Mouse (Mus musculus): ENCODE measurements around the gene Pex14. TPM values are rescaled to one million over a fixed set of nuclear protein-coding genes. Genes with fewer than 3 reads are reported as not detected.

Gene Pex14
- total RNA-seq, 2 experiments from 2014 or later = 32.2 to 33.2 TPM

DNA sequence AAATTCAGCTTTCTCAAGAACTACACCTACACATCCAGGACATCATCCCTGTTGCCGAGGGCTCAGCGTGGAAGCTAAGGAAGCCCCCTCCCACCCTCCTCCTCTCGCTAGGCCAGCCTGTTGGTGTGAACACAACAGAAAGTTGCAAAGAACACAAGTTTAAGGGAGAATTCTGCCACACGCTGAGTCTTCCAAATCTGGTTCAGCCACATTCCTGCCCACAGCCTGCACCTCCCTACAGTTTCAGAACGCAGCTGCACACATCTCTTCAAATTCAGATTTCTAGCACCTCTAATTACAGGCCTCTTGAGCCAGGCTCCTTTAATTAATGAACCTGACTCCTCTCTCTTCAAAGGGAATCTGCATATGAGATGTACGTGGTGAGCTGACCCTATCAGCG, 41.4 kb downstream of the Pex14 start:
- no peak for DNase-seq (ENCODE audit: low spot score in 2 of 2)

DNA sequence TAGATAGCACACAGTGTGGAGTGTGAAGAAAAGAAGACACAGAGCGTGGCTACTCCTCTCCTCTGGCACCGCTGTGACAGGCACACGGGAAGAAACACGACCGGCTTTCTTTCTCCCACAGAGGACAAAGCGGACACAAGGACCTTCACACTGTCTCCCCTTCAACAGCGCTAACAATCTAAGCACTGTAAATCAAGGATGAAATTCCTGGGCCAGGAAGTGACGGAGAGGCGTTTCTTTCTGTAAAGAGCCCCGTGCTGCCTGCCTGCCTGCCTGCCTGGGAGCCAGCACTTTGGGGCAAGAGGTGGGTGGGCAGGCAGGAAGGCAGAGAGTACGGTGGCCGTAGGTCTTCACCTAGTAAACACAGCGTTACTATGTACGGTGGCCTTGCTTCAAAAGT, 42.2 kb downstream of the Pex14 start:
- no peak for DNase-seq (ENCODE audit: low spot score in 2 of 2)

DNA sequence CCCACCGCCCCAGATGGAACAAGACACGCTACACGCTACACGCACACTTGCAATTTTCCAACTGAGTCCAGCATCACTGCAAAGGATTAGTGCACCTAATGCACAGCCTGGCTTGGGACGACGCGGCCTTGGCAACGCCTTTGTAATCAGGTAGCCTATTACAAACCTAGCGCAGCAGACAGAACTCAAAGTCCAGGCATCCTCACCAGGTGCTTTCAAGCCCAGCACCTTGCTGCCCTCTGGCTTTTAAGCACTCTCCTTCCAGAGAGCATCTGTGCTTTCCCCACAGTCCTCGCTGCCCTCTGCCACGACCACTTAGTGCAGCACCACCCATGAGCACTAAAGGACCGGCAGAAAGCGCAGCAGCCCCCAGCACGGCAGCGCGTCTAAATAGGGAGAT, 42.7 kb downstream of the Pex14 start:
- DNase-seq (ENCODE audit: low spot score in 2 of 2) = no peak

DNA sequence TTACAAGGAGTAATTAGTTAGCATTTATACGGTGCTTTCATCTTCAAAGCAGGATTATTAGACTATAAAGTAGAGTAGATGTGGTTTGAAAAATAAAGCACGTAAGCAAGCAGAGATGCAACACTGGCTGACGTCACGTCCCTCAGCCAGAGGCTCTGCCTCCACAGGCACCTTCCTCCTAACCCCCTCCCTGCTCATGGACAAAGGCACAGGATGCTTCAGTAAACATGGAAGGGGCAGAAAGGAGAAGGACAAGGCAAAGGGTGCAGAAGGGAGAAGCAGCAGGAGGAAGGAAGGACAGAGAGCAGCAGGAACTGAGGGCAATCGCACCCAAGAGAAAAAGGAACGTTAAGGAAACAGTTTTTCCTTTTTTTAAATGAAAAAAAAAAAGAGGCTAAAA, 43.8 kb downstream of the Pex14 start:
- DNase-seq (ENCODE audit: low spot score in 2 of 2) = no peak

DNA sequence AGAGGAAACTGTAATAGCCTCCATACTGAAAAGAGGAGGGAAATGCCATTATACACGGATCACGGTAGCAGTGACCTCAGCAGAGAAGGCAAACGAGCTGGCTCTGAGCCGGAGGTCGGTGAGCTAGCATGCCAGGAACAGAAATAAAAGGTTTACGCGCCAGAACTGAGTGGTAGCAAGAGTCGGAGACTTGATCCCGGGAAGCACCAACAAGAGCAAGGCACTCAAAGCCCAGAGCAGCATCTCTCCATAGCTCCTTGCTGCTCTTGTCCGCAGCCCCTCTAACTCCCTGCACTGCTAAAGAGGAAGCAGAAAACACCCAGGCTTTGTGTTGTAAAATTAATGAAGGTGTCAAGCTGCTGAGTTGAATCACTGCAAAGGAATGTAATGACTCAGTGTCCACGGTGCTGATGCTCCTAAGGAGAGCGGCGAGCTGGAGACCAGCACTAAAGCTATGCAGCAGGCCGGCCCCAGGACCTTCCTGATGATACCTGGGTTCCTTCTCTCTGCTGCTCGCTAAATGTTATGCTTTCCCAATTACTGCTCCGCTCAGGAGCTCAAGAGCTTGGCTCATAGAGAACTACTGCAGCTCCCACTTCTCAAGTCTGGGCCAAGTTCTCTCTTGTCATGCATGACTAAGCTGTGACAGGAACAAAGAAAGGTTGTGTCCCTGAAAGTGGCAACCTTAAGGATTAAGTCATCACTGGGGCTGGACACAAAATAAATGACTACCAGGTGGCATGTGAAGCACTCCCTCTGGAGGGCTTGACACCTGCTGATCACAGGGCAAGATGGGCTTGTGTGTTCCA, 50.1 kb downstream of the Pex14 start:
- no peak for DNase-seq (ENCODE audit: low spot score in 2 of 2)

DNA sequence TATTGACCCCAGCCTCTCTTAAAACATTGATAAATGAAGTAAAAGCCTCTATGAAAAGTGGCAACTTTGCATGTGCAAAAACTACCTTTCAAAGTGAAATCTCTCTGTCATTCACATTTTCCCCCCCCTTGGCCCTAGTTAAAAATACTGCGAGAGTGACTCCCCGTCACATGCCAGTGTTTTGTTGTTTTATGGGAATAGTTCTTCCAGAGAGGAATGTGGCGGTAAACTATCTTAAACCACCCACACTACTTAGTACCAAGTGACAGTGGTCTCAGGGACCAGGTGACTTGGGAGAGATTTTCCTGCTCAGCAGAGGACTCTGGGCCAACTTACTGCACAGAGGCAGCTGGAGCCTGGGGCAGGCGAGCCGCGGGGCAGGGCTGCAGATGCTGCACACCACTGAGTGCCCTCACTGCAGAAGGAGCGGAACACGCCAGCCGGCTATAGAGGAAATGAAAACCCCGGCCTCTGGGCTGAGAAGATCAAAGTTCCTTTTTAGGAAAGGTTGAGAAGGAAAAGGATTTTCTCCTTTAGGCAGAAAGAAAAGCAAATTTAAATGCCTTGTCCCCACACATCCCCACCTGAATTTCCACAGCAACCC, 50.9 kb downstream of the Pex14 start:
- no peak for DNase-seq (ENCODE audit: low spot score in 2 of 2)

DNA sequence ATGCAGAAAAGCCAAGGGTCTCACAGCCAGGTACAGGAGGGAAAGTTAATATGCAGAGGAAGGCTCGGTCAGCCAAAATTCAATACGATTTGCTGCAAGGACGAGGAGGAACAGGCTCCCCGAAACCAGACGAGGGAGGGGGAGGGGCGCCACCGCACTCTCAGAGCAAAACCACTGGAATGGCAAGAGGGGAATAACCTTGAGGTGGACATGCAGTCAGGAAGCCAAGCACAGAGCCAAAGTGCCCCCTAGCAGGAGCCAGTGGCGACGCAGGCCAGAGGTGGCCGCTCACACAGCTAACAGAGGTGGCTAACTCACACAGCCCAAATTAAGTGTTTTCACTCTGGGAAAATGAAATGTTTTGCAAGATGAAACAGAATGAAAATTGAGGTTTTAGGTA, 52.3 kb downstream of the Pex14 start:
- DNase-seq (ENCODE audit: low spot score in 2 of 2) = peak in 1 of 2 experiments; percentile 45

DNA sequence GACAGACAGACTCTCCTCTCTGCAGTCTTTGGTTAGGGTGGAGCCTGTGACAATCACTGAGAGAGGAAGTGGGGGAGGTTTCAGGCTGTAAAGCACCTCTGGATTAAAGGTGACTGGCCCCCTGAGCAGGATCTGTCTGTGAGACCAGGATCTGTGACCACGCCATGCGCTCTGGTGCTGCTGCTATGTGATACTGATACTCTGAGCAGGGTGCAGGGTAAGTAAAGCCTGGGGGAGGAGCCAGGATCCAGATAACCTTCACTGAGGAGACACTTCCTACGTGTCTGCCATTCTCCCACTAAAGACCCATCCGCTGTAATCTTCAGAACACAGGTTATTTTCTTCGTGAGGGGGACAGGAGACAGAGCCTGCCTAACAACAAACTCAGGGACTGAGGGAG, 53.8 kb downstream of the Pex14 start:
- DNase-seq (ENCODE audit: low spot score in 2 of 2) = no peak

DNA sequence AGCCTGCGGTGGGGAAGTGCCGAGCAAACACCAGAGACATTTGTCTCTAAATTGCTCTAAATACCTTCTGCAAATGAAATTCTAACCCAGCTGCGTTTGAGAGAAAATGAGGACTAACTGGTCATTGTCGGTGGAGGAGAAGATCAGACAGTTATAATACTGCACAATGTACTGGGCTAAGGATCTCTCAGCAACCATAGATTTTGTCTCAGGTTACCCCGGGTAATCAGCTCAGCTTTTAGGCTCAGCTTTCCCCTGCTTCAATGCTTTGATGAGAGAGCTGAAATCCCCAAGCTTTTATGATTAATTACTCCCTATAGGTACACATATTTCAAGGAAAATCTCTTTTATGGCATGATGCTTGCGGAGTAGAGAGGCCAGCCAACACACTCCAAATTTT, 59.4 kb downstream of the Pex14 start:
- DNase-seq (ENCODE audit: low spot score in 2 of 2) = no peak

DNA sequence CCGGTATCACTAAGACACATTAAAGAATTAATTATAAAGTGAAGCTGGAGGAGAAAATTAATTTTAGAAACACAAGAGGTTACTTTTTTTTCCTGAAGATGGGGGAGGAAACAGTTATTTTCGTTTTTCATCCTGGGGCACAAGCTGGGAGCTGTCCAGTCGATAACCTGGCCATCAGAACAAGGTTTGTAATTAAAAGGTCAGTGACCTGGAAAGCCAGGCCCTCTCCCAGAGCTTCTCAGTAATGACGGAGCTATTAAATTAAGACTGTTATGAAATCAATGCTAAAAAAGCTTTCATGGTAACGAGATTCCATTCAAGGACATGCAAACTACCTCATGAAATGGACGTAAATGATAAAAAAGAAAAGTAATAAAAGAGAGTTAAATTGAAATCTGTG, 62.0 kb downstream of the Pex14 start:
- no peak for DNase-seq (ENCODE audit: low spot score in 2 of 2)

DNA sequence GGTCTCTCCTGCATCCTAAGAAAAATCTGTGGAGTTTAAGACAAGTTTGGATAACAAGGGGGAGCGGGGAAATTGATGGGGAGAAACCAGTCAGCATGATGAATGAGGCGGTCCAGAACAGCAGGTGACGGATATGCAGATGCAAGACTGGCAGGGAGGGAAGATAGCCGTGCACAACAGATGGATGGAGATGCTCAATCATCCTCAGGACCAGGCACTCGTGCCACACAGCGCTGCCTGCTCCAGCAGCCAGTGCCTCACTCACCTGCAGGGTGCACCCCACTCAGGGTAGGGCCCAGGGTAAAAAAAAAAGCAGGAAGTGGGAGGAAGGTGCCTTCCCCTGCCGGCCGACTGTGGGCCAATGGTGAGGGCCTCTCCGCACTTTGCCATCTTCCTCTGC, 63.1 kb downstream of the Pex14 start:
- no peak for DNase-seq (ENCODE audit: low spot score in 2 of 2)

DNA sequence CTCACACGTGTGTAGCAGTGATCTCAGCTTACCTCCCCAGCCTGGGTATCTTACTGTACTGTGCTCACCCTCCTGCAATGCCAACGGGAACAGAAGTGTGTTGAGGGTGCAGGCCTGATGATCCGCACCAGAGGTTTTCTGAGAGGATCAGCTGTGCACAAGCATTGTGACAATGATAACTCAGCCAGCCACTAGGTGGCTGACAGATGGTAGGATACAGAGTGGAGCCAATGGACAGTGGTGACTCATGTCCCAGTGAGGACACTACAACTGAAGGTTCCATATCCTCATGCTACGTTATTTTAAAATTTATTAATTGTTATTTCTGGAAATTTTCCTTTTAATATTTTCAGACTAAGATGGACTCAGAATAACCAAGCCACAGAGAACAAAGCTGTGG, 68.2 kb downstream of the Pex14 start:
- no peak for DNase-seq (ENCODE audit: low spot score in 2 of 2)

DNA sequence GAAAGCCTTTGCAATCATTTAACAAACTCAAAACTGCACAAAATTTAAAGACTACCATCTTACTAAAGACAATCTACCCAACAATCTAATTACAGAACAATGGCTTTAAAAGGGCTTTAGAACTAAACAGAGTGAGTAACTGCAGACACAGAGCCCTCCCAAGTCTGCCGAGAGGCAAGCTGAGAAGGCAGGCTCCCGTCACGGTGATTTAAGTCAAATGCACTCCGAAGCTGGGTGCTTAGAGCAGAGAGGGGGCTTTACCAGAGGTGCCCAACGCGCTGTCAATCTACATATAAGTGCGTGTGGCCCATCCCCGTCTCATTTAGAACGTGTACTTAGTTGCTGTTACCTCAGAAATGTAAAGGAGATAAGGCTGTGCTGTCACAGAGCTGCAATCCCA, 72.1 kb downstream of the Pex14 start:
- no peak for DNase-seq (ENCODE audit: low spot score in 2 of 2)

DNA sequence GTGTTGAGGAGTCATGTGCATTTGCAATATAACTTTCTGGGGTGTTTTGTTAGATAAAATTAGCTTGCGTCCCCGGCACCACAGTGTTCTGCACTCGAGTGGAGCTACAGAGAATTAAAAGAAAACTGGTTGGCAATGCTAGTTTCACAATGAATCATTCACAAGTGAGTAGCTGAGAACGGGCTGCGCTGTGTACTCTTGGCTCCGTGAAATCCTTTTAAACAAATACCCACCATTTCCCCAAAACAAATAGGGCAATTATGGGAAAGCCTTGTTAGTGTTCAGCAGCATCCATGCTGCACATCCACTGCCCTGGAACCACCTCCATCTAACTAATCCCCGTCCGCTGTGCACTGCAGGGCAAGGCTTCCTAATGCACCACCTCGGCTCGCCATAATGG, 74.4 kb downstream of the Pex14 start:
- DNase-seq (ENCODE audit: low spot score in 2 of 2) = no peak

DNA sequence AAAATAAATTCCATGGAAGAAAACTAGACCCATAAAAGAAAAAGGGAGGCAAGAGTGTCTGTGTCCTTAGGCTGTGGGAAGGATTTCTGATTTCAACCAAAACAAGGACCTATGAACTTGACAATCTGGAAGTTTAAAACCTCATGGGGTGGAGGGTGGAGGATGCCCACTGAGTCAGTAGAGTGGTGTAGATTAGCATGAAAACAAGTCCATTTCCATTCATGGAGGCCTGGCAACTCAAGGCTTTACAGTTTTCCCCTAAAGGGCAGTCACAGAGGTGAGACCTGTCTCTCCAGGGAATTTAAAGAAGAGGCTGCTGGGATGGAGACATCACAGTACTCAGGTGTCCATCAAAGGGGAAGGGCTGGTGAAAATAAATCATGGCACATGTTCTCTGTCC, 78.7 kb downstream of the Pex14 start:
- DNase-seq (ENCODE audit: low spot score in 2 of 2) = no peak

DNA sequence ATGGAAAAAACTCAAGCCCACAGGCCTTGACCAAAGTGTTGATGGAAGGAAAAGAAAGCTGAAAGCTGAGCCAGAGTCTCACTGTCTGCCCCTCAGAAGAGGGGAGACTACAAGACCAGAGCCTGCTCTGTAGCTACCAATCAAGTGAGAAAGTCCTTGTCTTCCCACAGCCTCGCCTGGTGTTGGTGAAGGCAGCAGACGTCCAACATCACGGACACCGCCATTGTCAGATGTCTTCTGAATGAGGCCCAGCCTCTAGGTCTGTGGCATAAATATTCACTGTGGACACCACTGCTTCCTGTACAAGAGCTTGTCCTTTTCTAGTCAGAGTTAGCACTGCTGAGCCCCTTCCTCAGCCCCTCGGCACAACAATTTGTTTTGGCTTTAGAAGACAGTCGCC, 80.2 kb downstream of the Pex14 start:
- DNase-seq (ENCODE audit: low spot score in 2 of 2) = no peak

DNA sequence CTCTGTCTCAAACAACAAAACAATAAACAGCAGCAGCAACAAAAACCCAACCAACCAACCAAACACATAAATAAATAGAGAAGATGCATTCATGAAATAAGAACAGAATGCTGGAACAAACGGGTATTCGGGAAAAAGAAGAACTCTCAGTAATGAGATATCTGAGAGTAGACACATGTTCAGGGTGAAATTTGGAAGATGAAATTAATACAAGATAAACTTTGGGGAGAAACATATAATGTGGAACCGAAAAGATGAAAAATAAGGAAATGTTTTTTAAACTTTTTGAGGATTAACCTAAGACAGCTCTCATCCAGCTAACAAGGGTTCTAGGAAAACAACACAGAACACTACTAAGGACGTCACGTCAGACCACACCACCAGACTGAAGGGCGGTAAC, 92.9 kb downstream of the Pex14 start:
- no peak for DNase-seq (ENCODE audit: low spot score in 2 of 2)

DNA sequence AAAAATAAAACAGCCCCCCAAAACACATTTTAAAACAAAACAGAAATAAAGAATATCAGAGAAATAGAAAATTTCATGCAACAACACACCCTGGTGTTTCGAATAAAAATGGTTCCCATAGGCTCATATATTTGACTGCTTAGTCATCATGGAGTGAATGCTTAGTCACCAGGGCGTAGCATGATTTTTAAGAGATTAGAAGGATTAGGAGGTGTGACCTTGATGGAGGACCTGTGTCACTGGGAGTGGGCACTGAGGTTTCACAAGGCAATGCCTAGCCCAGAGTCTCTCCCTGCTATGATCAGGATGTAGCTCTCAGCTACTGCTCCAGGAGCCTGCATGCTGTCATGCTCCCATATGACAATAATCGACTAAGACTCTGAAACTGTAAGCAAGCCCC, 93.6 kb downstream of the Pex14 start:
- DNase-seq (ENCODE audit: low spot score in 2 of 2) = no peak

DNA sequence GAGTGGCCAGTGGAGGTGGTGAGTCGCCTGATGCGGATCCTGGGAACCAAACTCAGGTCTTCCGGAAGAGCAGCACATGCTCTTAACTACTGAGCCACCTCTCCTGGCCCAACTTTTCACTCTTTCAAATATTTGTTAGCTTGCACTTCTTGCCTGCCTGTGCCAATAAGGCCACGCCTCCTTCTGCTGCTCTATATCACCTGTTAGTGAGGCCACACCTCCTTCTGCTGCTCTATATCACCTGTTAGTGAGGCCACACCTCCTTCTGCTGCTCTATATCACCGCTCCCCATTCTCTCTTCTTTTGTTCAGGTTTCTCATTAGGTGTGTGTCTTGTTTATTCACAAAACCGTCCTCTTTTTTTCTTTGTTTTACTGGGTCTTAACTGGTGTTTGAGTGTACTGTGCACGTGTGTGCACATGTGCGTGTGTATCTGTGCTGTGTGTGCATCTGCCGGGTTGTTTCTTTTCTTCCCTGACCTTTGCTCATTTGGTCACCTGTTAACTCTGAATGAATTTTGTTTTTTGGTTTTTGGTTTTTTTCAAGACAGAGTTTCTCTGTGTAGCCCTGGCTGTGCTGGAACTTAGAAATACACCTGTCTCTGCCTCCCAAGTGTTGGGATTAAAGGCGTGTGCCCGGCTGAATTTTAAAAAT, 97.1 kb downstream of the Pex14 start:
- DNase-seq (ENCODE audit: low spot score in 2 of 2) = no peak

DNA sequence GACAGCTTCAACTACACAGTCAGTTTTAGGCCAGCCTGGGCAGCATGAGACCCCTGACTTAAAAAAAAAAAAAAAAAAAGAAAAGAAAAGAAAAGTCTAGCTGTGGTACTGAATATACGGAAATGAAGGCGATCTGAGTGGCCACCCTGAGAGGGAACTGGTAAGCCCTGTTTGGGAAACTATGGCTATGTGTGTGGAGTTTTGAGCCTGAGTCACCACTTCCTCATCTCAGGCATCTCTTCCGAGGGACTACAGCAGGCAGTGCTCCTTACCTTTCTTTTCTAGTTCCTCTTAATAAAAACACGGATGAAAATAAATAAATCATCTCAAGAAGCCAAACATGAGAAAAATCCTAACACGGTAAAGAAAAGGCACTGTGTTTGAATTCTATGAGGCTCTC, 98.2 kb downstream of the Pex14 start:
- no peak for DNase-seq (ENCODE audit: low spot score in 2 of 2)

DNA sequence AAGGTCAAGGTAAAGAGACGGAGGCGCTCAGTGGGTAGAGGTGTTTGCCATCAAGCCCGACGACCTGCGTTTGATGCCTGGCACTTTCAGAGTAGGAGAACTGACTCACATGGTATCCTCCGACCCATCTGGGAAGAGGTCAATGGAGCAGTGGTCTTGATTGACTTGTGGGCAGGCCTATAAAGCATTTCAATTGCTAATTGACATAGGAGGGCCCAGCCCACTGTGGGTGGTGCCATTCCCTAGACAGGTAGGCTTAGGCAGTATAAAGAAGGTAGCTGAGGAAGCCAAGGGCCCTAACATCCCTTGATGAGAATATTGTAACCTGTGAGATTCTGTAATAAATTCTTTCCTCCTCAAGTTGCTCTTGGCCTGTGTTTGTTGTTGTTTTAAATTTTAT, 98.9 kb downstream of the Pex14 start:
- no peak for DNase-seq (ENCODE audit: low spot score in 2 of 2)

DNA sequence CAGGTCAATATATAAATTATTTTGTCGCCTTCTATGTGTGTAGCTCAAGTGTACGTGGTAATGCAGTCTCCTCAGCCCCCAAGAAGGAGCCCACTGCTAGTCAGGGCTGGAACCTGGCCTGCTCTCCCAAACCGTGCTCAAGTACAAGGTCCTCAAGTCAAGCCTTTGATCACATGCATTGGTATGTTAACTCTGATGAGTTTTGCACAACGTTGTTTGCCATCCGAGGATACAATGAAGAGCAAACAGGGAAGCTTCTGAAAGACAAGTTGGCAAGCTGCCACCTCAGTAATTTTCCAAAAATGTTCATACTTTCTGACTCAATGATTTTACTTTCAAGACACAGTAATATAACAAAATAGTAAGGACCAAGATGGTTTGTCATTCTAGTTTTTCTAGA, 105.7 kb downstream of the Pex14 start:
- no peak for DNase-seq (ENCODE audit: low spot score in 2 of 2)

DNA sequence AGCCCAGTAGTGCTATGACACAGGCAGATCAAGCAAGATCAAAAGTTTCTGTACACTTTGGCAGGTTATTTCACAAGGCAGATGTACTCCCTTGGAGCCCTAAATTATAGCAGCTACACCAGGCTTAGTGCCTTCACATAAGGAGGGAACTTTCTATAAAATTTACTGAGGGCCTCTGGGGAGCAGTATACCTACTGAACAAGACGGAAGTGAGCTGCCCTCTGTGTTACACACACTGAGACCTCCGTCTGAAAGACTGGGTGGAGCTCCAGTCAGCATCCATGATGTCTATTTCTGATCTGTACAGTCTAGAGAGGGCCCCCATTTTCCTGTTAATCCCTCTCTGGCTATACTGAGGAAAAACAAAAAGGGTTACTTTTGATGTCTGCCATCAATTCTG, 109.6 kb downstream of the Pex14 start:
- no peak for DNase-seq (ENCODE audit: low spot score in 2 of 2)
